Mouse (Mus musculus) heart, adult 2 months (tissue): ENCODE results near the gene Larp1b.

ENCODE experiments used
- CTCF ChIP-seq: fragments of 200-600 bp; IDR thresholded peaks from 2 replicates; pipeline ENCODE4 v1.8.1; 2022; ENCODE audit warnings: antibody characterized with exemption, mild to moderate bottlenecking, moderate library complexity
- EP300 ChIP-seq: fragments of 200-500 bp; IDR thresholded peaks from 2 replicates; pipeline ENCODE4 v1.6.1; 2011; ENCODE audit warnings: low read depth, low read length, control low read depth; ENCODE audit not compliant: insufficient read depth
- POLR2A ChIP-seq: fragments of 200-500 bp; IDR thresholded peaks from 2 replicates; pipeline ENCODE4 v1.6.1; 2011; ENCODE audit warnings: mild to moderate bottlenecking, low read depth, low read length, control low read depth; ENCODE audit not compliant: insufficient read depth

- TF ChIP-seq CTCF: no peak
- no peak for TF ChIP-seq POLR2A
- TF ChIP-seq EP300: no peak
Observed at GRCm38 (mm10) chr3:41053334-41053733, 103.7 kb downstream of the Larp1b start.
